Mouse (Mus musculus): ENCODE data around the gene Rab1b. TPM values are rescaled to one million over a fixed set of nuclear protein-coding genes. Genes with fewer than 3 reads are reported as not detected.

The Rab1b gene
- polyA plus RNA-seq, 1 experiment from 2014 or later, result 126 TPM

DNA sequence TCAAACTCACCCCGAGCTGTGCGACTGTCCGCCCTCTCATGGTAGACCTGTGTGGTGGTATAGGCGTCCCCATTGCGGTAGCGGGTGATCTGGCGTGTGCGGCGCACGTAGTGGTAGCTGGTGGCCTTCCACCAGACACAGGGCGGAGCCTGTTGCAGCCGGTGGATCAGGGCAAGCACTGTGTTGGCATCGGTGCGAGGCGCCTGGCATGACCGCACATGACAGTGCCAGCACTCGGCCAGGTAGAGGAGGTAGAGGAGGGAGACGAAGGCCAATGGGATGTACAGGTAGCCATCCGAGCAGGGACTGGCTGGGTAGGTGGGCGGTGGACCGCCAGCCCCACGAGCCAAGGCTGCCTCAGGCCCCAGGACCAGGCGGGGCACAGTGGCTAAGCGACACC lies 24.3 kb downstream of the Rab1b start:
- Histone ChIP-seq H3K4me2 (no peak overlapping the region), H3K27me3 (replicated peaks) (peaks cover 88% of the 10 kb centered on the region), H3K9ac (no peak overlapping the region), H3K9me3 (replicated peaks) (no peaks in the 10 kb centered on the region), H3K27ac (no peak overlapping the region), H3K36me3 (no peaks in the 10 kb centered on the region), H3K4me3 (no peak overlapping the region), H3K4me1 (peaks cover 19% of the 10 kb centered on the region)
- WGBS (ENCODE audit: insufficient replicate concordance), result 45% methylated on average over 24 of the region's 24 CpGs
- ATAC-seq, result no peak

DNA sequence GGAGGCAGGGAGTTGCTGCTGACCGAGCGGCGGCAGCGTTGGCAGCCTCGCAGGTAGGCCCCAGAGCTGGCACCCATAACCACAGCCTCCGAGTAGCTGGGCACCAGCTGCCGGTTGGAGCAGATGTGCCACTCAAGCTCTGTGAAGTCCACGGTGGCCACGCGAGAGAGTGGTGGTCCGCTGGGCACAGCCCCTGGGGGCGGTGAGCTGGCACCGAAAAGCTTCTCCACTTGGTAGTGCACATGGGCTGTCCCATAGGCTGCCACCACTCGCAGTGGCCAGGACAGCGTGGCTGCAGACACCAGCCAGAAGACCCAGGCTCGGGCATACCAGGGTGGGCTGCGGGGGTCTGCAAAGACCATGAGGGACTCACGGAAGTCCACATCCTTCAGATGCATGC lies 24.9 kb downstream of the Rab1b start:
- Histone ChIP-seq H3K4me2 (no peak overlapping the region), H3K4me3 (no peak overlapping the region), H3K27ac (no peak overlapping the region), H3K9me3 (replicated peaks) (no peaks in the 10 kb centered on the region), H3K4me1 (peaks cover 13% of the 10 kb centered on the region), H3K36me3 (no peaks in the 10 kb centered on the region), H3K9ac (no peak overlapping the region), H3K27me3 (replicated peaks) (peaks cover 84% of the 10 kb centered on the region)
- 45% methylated on average over 18 of the region's 18 CpGs for WGBS (ENCODE audit: insufficient replicate concordance)
- ATAC-seq, result no peak

DNA sequence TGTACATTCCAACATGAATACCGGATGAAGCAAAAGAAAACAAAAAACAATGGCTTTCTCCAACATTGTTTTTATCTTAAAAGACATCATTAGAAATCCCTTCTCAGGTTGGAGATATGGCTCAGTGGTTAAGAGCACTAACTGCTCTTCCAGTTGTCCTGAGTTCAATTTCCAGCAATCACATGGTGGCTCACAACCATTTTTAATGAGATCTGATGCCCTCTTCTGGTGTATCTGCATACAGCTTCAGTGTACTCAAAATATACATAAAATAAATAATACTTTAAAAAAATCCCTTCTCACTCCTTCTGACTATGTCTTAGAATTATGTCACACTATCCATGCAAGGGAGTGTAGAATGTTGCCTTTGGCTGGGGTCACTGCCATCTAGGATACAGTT lies 27.6 kb downstream of the Rab1b start:
- H3K27me3 ChIP-seq (replicated peaks), result peaks cover 81% of the 10 kb centered on the region
- H3K4me2 ChIP-seq, result no peak overlapping the region
- H3K27ac ChIP-seq, result no peak overlapping the region
- no peak overlapping the region for H3K4me3 ChIP-seq
- 85% methylated on average over 1 of the region's 1 CpGs for WGBS (ENCODE audit: insufficient replicate concordance)
- H3K36me3 ChIP-seq, result no peaks in the 10 kb centered on the region
- no peak overlapping the region for H3K9ac ChIP-seq
- no peaks in the 10 kb centered on the region for H3K4me1 ChIP-seq
- ATAC-seq, result no peak
- no peaks in the 10 kb centered on the region for H3K9me3 ChIP-seq (replicated peaks)

DNA sequence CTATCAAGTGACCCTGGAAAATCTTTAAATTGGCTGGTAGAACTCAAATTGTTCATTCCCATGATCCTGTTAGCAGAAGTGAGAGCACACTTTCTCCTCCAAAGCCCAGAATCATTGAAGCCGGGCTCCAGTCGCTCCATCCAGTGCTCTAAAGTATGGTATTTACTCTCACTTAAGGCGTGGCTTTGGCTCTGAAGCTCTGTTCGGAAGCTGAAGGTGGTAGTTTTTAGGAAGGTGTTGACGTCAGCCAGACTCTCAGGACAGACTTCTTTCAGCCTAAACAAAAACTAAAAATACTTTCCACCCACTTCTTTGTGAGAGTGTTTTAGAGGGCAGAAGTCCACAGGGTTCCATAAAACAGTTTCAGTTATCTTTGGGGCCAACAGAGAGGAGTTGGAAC lies 33.4 kb downstream of the Rab1b start:
- no peaks in the 10 kb centered on the region for H3K9me3 ChIP-seq (replicated peaks)
- no peaks in the 10 kb centered on the region for H3K36me3 ChIP-seq
- H3K4me2 ChIP-seq, result no peak overlapping the region
- no peak overlapping the region for H3K27ac ChIP-seq
- 39% methylated on average over 5 of the region's 5 CpGs for WGBS (ENCODE audit: insufficient replicate concordance)
- H3K4me3 ChIP-seq, result no peak overlapping the region
- no peak overlapping the region for H3K9ac ChIP-seq
- peaks cover 46% of the 10 kb centered on the region for H3K4me1 ChIP-seq
- peaks cover 69% of the 10 kb centered on the region for H3K27me3 ChIP-seq (replicated peaks)
- ATAC-seq, result no peak

DNA sequence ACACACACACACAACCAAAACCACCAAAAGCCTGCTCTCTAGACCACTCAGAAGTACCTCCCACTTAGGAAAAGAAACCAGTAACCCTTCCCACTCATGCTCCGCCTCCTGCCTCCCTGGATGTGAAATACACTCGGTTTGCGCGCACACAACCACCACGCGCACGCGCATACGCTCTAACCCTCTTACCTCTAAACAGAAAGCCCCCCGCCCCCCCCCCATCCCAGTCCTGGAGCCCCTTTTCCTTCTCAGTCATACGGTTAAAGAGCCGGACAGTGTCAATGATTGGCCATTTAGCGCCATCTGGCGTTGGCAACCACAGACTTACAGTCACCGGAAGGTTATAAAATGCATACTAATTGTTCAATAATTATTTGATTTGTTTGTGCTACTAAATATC lies 33.8 kb downstream of the Rab1b start:
- no peak overlapping the region for H3K27ac ChIP-seq
- 2% methylated on average over 15 of the region's 15 CpGs for WGBS (ENCODE audit: insufficient replicate concordance)
- H3K36me3 ChIP-seq, result no peaks in the 10 kb centered on the region
- peaks cover 51% of the 10 kb centered on the region for H3K4me1 ChIP-seq
- H3K4me3 ChIP-seq, result peak overlapping the region; percentile 57
- H3K27me3 ChIP-seq (replicated peaks), result peaks cover 69% of the 10 kb centered on the region
- peak overlapping the region; percentile 14; the same call in 1 of the 2 replicates for H3K9ac ChIP-seq
- peak overlapping the region; percentile 92 for H3K4me2 ChIP-seq
- ATAC-seq, result peak; percentile 3; the same call in 1 of the 2 replicates
- H3K9me3 ChIP-seq (replicated peaks), result no peaks in the 10 kb centered on the region

DNA sequence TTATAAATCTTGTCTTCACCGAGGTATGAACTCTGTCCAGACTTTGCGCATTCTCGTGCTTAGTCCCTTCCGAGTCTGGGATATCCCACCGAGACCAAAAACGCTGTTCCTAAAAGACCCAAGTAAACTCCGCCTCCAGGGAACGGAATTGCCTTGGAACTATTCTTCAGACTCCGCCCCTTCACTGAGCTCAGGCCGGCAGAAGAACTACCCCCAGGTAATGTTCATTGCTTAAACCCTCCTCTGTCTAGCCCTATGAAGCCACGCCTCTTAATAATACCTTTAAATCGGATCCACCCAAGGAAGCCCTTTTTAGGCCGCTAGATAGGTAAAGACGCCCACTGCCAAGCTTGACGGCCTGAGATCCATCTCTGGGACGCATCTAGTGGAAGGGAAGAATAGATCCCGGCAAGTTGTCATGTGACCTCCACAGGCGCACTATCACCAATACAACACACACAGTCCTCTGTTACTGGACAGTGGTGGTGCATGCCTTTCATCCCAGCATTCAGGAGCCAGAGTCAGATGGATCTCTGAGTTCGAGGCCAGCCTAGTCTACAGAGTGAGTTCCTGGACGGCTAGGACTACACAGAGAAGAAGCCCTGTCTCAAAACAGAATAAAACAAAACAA lies 34.4 kb downstream of the Rab1b start:
- no peaks in the 10 kb centered on the region for H3K36me3 ChIP-seq
- H3K4me3 ChIP-seq, result peak overlapping the region; percentile 57
- H3K9ac ChIP-seq, result peak overlapping the region; percentile 54
- no peaks in the 10 kb centered on the region for H3K9me3 ChIP-seq (replicated peaks)
- H3K4me2 ChIP-seq, result peak overlapping the region; percentile 92
- 6% methylated on average over 20 of the region's 20 CpGs for WGBS (ENCODE audit: insufficient replicate concordance)
- H3K27me3 ChIP-seq (replicated peaks), result peaks cover 74% of the 10 kb centered on the region
- peak; percentile 29; the same call in 1 of the 2 replicates for ATAC-seq
- H3K27ac ChIP-seq, result peak overlapping the region; percentile 64
- H3K4me1 ChIP-seq, result peaks cover 56% of the 10 kb centered on the region

GRCm38 (mm10) chr19:5071545-5072369 lies 35.1 kb downstream of the Rab1b start:
- Histone ChIP-seq H3K4me1 (peaks cover 63% of the 10 kb centered on the region), H3K27ac (peak overlapping the region; percentile 64), H3K9me3 (replicated peaks) (no peaks in the 10 kb centered on the region), H3K9ac (peak overlapping the region; percentile 54), H3K27me3 (replicated peaks) (peaks cover 81% of the 10 kb centered on the region), H3K4me3 (peak overlapping the region; percentile 57), H3K4me2 (peak overlapping the region; percentile 92), H3K36me3 (no peaks in the 10 kb centered on the region)
- WGBS (ENCODE audit: insufficient replicate concordance), result 4% methylated on average over 40 of the region's 40 CpGs
- ATAC-seq, result peak; percentile 77

- peak overlapping the region; percentile 57 for H3K4me3 ChIP-seq
- peaks cover 64% of the 10 kb centered on the region for H3K4me1 ChIP-seq
- no peak overlapping the region for H3K9ac ChIP-seq
- ATAC-seq, result no peak
- H3K27me3 ChIP-seq (replicated peaks), result peaks cover 76% of the 10 kb centered on the region
- H3K27ac ChIP-seq, result peak overlapping the region; percentile 64
- WGBS (ENCODE audit: insufficient replicate concordance), result 14% methylated on average over 11 of the region's 11 CpGs
- no peaks in the 10 kb centered on the region for H3K9me3 ChIP-seq (replicated peaks)
- no peaks in the 10 kb centered on the region for H3K36me3 ChIP-seq
- peak overlapping the region; percentile 92 for H3K4me2 ChIP-seq
Measured at GRCm38 (mm10) chr19:5071077-5071476, 35.8 kb downstream of the Rab1b start.

GRCm38 (mm10) chr19:5069978-5070377 lies 36.9 kb downstream of the Rab1b start:
- Histone ChIP-seq H3K4me3 (0 out of 2 replicates have a peak overlapping the region, but pooled peaks have one; percentile 2), H3K36me3 (no peaks in the 10 kb centered on the region), H3K27me3 (replicated peaks) (peaks cover 65% of the 10 kb centered on the region), H3K9ac (no peak overlapping the region), H3K9me3 (replicated peaks) (no peaks in the 10 kb centered on the region), H3K4me1 (peaks cover 71% of the 10 kb centered on the region), H3K27ac (no peak overlapping the region), H3K4me2 (peak overlapping the region; percentile 92)
- ATAC-seq, result no peak
- whole genome bisulfite sequencing (ENCODE audit: insufficient replicate concordance), result 66% methylated on average over 7 of the region's 7 CpGs

- 63% methylated on average over 5 of the region's 5 CpGs for WGBS (ENCODE audit: insufficient replicate concordance)
- H3K36me3 ChIP-seq, result no peaks in the 10 kb centered on the region
- H3K9ac ChIP-seq, result no peak overlapping the region
- no peak for ATAC-seq
- peaks cover 60% of the 10 kb centered on the region for H3K27me3 ChIP-seq (replicated peaks)
- H3K4me3 ChIP-seq, result no peak overlapping the region
- no peaks in the 10 kb centered on the region for H3K9me3 ChIP-seq (replicated peaks)
- H3K4me1 ChIP-seq, result peaks cover 73% of the 10 kb centered on the region
- peak overlapping the region; percentile 92 for H3K4me2 ChIP-seq
- no peak overlapping the region for H3K27ac ChIP-seq
Measured at GRCm38 (mm10) chr19:5069486-5069885, 37.4 kb downstream of the Rab1b start.

DNA sequence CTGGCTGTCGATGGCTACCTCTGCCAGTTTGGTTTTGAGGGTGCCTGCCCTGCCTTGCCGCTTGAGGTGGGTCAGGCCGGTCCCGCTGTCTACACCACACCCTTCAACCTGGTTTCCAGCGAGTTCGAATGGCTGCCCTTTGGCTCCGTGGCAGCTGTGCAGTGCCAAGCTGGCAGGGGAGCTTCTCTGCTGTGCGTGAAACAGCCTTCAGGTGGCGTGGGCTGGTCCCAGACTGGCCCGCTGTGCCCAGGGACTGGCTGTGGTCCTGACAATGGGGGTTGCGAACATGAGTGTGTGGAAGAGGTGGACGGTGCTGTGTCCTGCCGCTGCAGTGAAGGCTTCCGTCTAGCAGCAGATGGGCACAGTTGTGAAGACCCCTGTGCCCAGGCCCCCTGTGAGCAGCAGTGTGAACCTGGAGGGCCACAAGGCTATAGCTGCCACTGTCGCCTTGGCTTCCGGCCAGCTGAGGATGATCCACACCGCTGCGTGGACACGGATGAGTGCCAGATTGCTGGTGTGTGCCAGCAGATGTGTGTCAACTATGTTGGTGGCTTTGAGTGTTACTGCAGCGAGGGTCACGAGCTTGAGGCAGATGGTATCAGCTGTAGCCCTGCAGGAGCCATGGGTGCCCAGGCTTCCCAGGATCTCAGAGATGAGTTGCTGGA lies 38.2 kb downstream of the Rab1b start:
- Histone ChIP-seq H3K9me3 (replicated peaks) (no peaks in the 10 kb centered on the region), H3K4me3 (peak overlapping the region; percentile 56), H3K27ac (peak overlapping the region; percentile 83; the same call in 1 of the 2 replicates), H3K27me3 (replicated peaks) (peaks cover 52% of the 10 kb centered on the region), H3K9ac (peak overlapping the region; percentile 71), H3K4me2 (peak overlapping the region; percentile 92), H3K4me1 (peaks cover 73% of the 10 kb centered on the region), H3K36me3 (no peaks in the 10 kb centered on the region)
- 45% methylated on average over 21 of the region's 21 CpGs for WGBS (ENCODE audit: insufficient replicate concordance)
- ATAC-seq, result no peak

Data from liver, embryonic 12.5 days (tissue).